Mouse (Mus musculus): ENCODE measurements around the gene Acat1. TPM values are rescaled to one million over a fixed set of nuclear protein-coding genes. Genes with fewer than 3 reads are reported as not detected.

Gene Acat1
- total RNA-seq (2021) (100 to 1,000 TPM; 286 to 342 TPM), polyA plus RNA-seq (2012; rRNA removed) (157 and 271 TPM in 2 replicates)
- long read RNA-seq, transcript Acat1-201 (12 exons, 3,405 nt) = major isoform, 524 of 604 reads
- long read RNA-seq, partial matches to known transcripts = 25 of 604 reads
- long read RNA-seq, other reads (novel, unspliced or antisense) = 54 of 604 reads

DNA sequence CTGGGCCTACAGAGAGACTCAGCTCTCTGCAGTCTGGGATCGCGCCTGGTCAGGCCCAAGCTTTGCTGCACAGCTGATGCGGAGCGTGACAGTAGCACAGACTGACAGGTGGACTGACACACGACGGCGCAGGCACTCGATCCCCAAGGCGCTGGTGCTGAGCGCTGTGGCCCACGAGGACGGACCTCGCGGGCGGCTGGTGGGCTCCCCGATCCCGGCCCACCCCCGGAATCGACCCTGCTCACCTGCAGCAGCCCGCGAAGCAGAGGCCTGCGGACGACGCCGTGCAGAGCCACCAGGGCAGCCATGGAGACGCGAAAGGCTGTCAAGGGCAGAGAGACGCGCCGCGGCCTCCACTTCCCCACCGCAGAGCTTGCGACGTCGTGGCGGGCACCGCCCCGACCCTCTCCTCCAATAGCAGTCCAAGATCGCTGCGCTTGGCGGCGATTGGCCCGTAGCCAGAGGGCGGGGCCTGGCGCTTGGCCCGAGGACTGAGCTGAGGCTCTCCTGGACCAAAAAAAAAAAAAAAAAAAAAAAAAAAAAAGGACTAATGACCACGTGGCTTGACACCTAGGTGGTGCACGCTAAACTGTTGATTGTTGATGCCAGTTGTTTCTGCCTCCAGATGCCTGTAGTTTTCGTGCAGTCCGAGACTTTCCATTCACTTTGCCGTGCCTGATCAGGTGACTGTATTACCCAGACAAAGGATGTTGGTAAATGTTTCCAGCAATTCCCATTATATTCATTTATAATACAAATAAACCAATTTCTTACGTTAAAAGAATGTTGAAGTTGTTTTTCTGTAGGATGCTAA is at the start of gene Acat1:
Gene Acat1, minus strand, starts transcription at position 415 of the 814 bp plus-strand sequence.
- peak within 1 kb of the TSS; percentile 79 for H3K27ac ChIP-seq
- peak within 1 kb of the TSS; percentile 73 for H3K9ac ChIP-seq (ENCODE audit: low read depth, low read length)
- no peaks in the 10 kb centered on the region for H3K27me3 ChIP-seq (ENCODE audit: control insufficient read depth, insufficient read depth, low read length)
- peaks cover 4% of the 10 kb centered on the region for H3K36me3 ChIP-seq (ENCODE audit: control insufficient read depth, insufficient read depth, low read length)
- WGBS = under 1% methylated on average over 52 of the region's 52 CpGs
- intact Hi-C loops (cut with DNase I) = loop anchor here (5.0 kb wide), 3 partner anchors 57 to 363 kb away; partner anchors contain the start of genes Atm, Ddx10 and Npat
- TF ChIP-seq EP300 (IDR thresholded peaks at IDR 0.05; ENCODE audit: insufficient read depth, low read depth, low read length) (0 out of 2 replicates have a peak, but pooled peaks have one; percentile 41), POLR2A (IDR thresholded peaks at IDR 0.05; ENCODE audit: insufficient read depth, low read depth, low read length) (peak; percentile 81), CTCF (IDR thresholded peaks at IDR 0.05) (no peak)
- DNase-seq = peak; percentile 96 to 99
- H3K4me3 ChIP-seq = peak within 1 kb of the TSS; percentile 82
- H3K79me2 ChIP-seq (replicated peaks; ENCODE audit: control insufficient read depth, insufficient read depth, low read length) = no peaks in the 10 kb centered on the region
- H3K4me1 ChIP-seq (ENCODE audit: control insufficient read depth, insufficient read depth, low read length) = peaks cover 1% of the 10 kb centered on the region

DNA sequence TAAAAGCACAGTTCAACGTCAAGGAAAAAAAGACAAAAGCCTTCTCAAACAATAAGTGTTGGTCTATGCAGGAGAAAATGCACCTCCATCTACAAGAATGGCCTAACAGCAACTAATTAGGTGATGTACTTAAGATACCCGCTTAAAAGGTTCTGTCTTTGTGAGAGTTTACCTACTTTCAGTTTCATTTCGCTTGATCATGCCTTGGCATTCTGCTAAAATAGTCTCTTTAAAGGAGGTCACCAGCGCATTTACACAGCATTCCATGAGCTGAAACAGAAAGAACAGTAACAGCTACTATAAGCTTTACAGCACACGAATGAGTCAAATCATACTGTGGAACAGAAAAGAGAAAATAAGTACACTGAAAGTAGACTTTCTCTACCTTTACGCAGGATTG is 24.6 kb upstream of the Acat1 start:
- Histone ChIP-seq H3K9ac (ENCODE audit: low read depth, low read length) (no peak overlapping the region), H3K36me3 (ENCODE audit: control insufficient read depth, insufficient read depth, low read length) (peaks cover 2% of the 10 kb centered on the region), H3K27me3 (ENCODE audit: control insufficient read depth, insufficient read depth, low read length) (no peaks in the 10 kb centered on the region), H3K4me3 (no peak overlapping the region), H3K27ac (no peak overlapping the region), H3K4me1 (ENCODE audit: control insufficient read depth, insufficient read depth, low read length) (no peaks in the 10 kb centered on the region), H3K79me2 (replicated peaks; ENCODE audit: control insufficient read depth, insufficient read depth, low read length) (no peaks in the 10 kb centered on the region)
- 94% methylated on average over 6 of the region's 6 CpGs for WGBS
- intact Hi-C loops (cut with DNase I) = loop anchor here (5.0 kb wide), 1 partner anchor 42 kb away; no protein-coding TSS in a partner anchor
- TF ChIP-seq POLR2A (IDR thresholded peaks at IDR 0.05; ENCODE audit: insufficient read depth, low read depth, low read length) = no peak
- no peak for TF ChIP-seq EP300 (IDR thresholded peaks at IDR 0.05; ENCODE audit: insufficient read depth, low read depth, low read length)
- no peak for TF ChIP-seq CTCF (IDR thresholded peaks at IDR 0.05)
- DNase-seq = no peak

DNA sequence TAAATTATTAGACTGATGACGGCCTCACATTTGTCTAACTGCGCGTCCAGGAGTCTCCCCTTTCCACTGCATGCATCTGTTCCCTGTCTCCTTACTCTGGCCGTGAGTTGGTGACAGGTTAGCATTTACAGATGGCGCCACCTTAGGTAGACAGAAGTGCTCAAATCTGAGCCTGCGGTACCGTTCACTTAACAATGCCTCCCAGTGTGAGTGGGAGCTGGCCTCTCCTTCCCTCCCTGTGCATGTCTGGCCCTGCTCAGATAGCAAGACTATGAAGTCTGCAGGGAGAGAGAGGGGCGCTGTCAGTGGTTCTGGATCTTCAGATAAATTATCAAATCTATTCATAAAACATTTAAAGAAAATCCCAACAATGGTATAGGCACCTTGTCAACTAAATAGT is 5.1 kb upstream of the Acat1 start:
- no peaks in the 10 kb centered on the region for H3K36me3 ChIP-seq (ENCODE audit: control insufficient read depth, insufficient read depth, low read length)
- H3K4me1 ChIP-seq (ENCODE audit: control insufficient read depth, insufficient read depth, low read length) = peaks cover 1% of the 10 kb centered on the region; the same call in 1 of the 2 replicates
- TF ChIP-seq CTCF (IDR thresholded peaks at IDR 0.05) = no peak
- no peak for TF ChIP-seq POLR2A (IDR thresholded peaks at IDR 0.05; ENCODE audit: insufficient read depth, low read depth, low read length)
- no peak for TF ChIP-seq EP300 (IDR thresholded peaks at IDR 0.05; ENCODE audit: insufficient read depth, low read depth, low read length)
- H3K9ac ChIP-seq (ENCODE audit: low read depth, low read length) = no peak overlapping the region
- no peak overlapping the region for H3K27ac ChIP-seq
- no peaks in the 10 kb centered on the region for H3K79me2 ChIP-seq (replicated peaks; ENCODE audit: control insufficient read depth, insufficient read depth, low read length)
- H3K4me3 ChIP-seq = no peak overlapping the region
- no peaks in the 10 kb centered on the region for H3K27me3 ChIP-seq (ENCODE audit: control insufficient read depth, insufficient read depth, low read length)
- 76% methylated on average over 8 of the region's 8 CpGs for WGBS
- intact Hi-C loops (cut with DNase I) = no loop called here
- DNase-seq = no peak

DNA sequence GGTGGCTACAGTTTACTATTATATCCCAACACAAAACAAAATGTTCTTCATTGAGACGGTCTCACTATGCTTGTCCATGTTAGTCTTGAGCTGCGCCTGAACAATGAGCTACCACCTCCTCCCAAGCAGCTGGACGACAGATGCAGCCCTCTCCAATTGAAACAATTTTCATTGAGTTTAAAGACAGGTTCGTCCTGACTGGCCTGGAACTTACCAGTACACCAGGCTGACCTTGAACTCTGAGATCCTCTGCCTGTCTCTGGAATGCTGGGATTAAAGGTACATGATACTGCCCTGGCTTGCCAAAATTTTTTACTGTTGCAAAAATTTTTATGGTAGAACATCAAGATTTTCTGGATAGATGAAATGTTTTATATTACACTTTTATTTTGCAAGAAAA is 4.1 kb upstream of the Acat1 start:
- no peak overlapping the region for H3K27ac ChIP-seq
- peaks cover 1% of the 10 kb centered on the region; the same call in 1 of the 2 replicates for H3K4me1 ChIP-seq (ENCODE audit: control insufficient read depth, insufficient read depth, low read length)
- 85% methylated on average over 4 of the region's 4 CpGs for WGBS
- DNase-seq = no peak
- no peaks in the 10 kb centered on the region for H3K36me3 ChIP-seq (ENCODE audit: control insufficient read depth, insufficient read depth, low read length)
- TF ChIP-seq POLR2A (IDR thresholded peaks at IDR 0.05; ENCODE audit: insufficient read depth, low read depth, low read length) = no peak
- no peak for TF ChIP-seq CTCF (IDR thresholded peaks at IDR 0.05)
- no peak for TF ChIP-seq EP300 (IDR thresholded peaks at IDR 0.05; ENCODE audit: insufficient read depth, low read depth, low read length)
- no peaks in the 10 kb centered on the region for H3K79me2 ChIP-seq (replicated peaks; ENCODE audit: control insufficient read depth, insufficient read depth, low read length)
- no peak overlapping the region for H3K4me3 ChIP-seq
- no peak overlapping the region for H3K9ac ChIP-seq (ENCODE audit: low read depth, low read length)
- intact Hi-C loops (cut with DNase I) = loop anchor here (5.0 kb wide), 2 partner anchors 53 to 77 kb away; partner anchors contain the start of genes Atm and Npat
- H3K27me3 ChIP-seq (ENCODE audit: control insufficient read depth, insufficient read depth, low read length) = no peaks in the 10 kb centered on the region

DNA sequence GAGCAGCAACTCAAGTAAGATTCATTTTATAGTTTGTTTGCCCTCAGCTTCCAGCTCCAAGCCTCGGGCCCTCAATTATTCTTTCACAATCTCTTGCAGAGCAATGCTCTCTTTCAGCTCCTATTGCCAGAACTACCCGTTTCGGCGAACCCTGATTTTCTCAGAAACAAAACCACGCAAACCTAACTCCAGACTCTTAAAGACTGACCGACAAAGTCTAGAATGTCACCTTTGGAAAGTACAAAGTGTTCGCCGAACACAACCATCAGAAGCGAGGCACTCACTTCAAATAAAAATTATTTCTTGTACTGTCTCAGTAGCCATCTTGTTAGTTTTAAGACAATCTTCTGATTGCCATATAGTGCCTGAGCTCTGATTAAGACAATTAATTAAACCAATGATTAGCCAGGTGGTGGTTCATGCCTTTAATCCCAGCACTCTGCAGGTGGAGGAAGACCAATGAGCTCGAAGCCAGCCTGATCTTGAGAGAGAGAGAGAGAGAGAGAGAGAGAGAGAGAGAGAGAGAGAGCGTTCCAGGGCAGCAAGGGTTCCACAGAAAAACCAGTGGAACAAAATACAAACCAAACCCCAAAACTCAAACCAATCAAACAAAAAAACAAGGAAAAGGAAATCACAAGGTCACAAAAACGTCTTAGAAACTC is 745 bp downstream of the Acat1 start:
- H3K79me2 ChIP-seq (replicated peaks; ENCODE audit: control insufficient read depth, insufficient read depth, low read length) = no peaks in the 10 kb centered on the region; the same call in 1 of the 2 replicates
- H3K4me1 ChIP-seq (ENCODE audit: control insufficient read depth, insufficient read depth, low read length) = peaks cover 6% of the 10 kb centered on the region
- H3K27me3 ChIP-seq (ENCODE audit: control insufficient read depth, insufficient read depth, low read length) = no peaks in the 10 kb centered on the region
- H3K4me3 ChIP-seq = peak overlapping the region; percentile 82
- peak overlapping the region; percentile 79 for H3K27ac ChIP-seq
- peak in 1 of 2 experiments; percentile 5 for DNase-seq
- intact Hi-C loops (cut with DNase I) = loop anchor here (5.0 kb wide), 1 partner anchor 362 kb away; the partner anchor contains the start of gene Ddx10
- 37% methylated on average over 12 of the region's 12 CpGs for WGBS
- peaks cover 4% of the 10 kb centered on the region for H3K36me3 ChIP-seq (ENCODE audit: control insufficient read depth, insufficient read depth, low read length)
- TF ChIP-seq POLR2A (IDR thresholded peaks at IDR 0.05; ENCODE audit: insufficient read depth, low read depth, low read length) (no peak), CTCF (IDR thresholded peaks at IDR 0.05) (no peak), EP300 (IDR thresholded peaks at IDR 0.05; ENCODE audit: insufficient read depth, low read depth, low read length) (no peak)
- peak overlapping the region; percentile 73 for H3K9ac ChIP-seq (ENCODE audit: low read depth, low read length)

All from heart, adult 2 months (tissue).